Mouse (Mus musculus) stomach, postnatal 0 days (tissue): ENCODE results near the gene Tnnc2.

Experiments
- CTCF ChIP-seq: IDR thresholded peaks from 2 replicates; pipeline ENCODE4 v1.5.1; 2016; ENCODE audit warnings: antibody characterized with exemption, low read depth, mild to moderate bottlenecking, moderate library complexity
- EP300 ChIP-seq: optimal IDR thresholded peaks from 2 replicates; pipeline ENCODE3; 2016; ENCODE audit warnings: antibody characterized with exemption

DNA sequence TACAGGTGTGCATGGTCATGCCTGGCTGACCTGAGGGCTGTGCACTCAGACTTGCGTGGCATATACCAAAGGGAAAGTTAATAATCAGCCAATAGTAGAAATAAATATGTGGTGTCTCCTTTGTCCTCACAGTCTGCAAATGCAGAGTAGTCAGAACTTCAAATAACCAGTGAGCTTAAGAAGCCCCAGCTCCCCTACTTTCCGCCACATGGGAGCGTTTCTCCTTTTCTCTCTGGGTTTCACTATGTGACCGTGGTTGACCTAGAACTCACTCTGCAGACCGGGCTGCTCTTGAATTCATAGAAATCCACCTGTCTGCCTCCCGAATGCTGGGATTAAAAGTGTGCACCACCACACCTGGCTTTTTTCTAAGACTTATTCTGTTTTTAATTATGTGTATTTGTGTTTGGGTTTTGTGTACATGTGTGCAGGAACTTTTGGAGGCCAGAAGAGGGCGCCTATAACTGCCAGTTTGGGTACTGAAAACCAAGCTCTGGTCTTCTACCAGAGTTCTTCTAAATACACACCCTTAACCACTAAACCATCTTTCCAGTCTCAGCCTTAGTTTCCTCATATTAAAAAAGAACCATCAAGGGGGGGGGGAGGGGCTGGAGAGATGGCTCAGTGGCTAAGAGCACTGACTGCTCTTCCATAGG lies 4.3 kb upstream of the Tnnc2 start:
- TF ChIP-seq CTCF = peak; percentile 55
- TF ChIP-seq EP300 = no peak
